Mouse (Mus musculus) urinary bladder, adult 18-20 months (tissue): Measurements from ENCODE around the gene Olfr186.
"Not testable (repeated sequence)": the region's sequence is repeated elsewhere in the genome, so short reads cannot be mapped to it uniquely, and the experiment has no call there.

ENCODE experiments used
- DNase-seq, 2 experiments: peaks; one replicate each; pipeline ENCODE4 v3.0.0; 2022; ENCODE audit warnings: low spot score in 2 of 2, mixed read lengths in 2 of 2

The Olfr186 gene

DNA sequence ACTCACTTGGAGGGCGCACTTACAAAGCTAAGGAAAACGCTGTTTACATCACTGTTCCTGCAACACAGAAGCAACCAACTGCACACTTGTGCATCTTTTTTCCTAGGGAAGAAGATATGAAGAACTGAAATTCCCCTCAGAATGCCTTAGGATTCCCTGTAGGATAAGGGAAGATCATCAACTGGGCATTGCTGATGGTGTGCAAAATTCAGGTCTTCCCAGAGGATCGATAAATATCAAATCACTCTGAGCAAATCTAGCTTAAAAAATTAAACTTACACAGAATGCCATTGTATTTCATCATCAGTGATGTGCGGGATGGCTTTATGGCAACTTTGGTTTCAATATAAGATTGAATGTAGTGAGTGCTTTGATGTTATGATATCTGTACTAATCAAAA, at the start of gene Olfr186:
Gene Olfr186, minus strand, starts transcription at position 101 of the 400 bp plus-strand sequence.
- no peak for DNase-seq

DNA sequence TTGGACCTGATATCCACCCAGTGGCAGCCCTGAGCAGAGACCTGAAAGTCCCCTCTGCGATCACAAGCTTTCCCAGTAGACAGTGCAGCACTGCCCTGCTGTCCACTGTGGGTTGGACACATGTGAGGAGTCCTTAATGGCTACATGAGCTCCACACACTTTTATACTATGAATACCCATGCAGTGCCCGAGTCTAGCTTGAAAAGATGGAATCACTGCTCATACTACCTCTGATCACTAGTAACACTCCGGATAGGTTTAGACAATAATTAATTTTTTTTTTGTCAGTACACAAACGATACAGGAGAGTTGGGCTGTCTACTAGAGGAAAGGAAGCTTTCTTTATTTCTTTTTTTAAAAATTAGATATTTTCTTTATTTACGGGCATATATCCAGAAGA, 47.8 kb upstream of the Olfr186 start, which contains the start of gene Olfr190:
Gene Olfr190, minus strand, starts transcription at position 101 of the 400 bp plus-strand sequence.
- DNase-seq: no peak

DNA sequence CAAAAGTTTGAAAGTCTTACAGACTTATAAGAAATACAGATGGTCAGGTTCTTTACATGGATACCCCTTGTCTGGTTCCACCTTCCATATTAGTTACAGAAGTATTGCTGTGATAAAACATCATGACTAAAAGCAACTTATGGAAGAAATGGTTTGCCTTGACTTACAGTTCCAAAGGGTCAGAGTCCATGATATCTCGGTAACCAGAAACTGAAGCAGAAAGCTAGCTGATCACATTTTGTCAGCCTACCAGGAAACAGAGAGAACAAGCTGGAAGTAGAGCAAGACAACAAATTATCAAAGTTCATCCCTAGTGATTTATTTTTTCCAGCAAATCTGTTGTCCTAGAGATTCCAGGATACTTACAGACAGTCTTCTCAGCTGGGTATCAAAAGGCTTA, 43.4 kb upstream of the Olfr186 start:
- DNase-seq: no peak

DNA sequence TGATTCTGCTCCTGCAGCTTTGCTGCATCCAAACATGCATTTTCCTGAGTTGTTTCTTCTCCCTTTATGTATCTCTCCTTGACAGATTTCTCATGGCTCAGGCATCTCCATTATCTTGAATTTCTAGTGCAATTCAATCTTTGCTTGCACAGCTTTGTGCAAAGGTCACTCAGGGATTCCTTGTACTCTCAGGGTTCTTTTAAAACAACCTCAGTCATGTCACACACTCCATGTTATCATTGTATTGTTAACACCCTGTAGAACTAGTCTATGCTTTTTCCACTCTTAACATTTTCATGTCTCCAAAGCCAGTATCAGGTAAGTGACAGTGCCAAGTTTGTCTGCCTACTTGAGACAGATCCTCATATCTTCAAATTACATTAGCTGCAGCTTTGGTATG, 41.7 kb upstream of the Olfr186 start:
- DNase-seq: no peak

DNA sequence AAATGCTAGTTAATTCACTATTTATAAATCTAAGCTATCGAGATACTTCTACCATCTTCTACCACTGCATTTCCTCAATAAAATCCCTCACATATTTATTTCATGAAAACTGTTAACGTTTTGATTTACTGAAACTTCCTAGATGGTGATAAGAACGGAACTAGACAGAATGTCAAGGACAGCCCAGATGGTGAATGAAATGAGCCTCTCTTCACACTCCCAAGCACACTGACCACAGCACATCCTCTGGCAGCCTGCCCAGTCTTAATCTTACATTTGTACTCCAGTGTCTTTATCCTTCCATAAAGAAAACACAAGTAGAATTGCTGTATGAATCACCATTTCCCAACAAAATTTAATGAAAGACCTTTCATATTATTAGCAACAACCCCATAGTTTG, 32.3 kb upstream of the Olfr186 start:
- not testable (repeated sequence) for DNase-seq

DNA sequence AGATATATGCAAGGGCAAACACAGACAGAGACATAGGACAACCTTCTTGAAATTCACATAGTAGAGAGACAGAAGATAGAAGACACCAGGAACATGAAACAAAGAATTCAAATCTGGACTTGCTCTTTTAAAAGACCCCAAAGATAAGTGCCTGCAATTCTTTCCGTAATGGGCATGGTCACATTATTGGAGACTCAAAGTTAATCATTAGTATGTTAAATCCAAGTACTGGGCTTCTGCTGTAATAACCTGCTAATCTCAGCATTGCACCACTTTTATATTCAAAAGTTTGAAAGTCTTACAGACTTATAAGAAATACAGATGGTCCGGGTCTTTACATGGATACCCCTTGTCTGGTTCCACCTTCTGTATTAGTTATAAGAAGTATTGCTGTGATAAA, 19.2 kb upstream of the Olfr186 start:
- DNase-seq: not testable (repeated sequence)

DNA sequence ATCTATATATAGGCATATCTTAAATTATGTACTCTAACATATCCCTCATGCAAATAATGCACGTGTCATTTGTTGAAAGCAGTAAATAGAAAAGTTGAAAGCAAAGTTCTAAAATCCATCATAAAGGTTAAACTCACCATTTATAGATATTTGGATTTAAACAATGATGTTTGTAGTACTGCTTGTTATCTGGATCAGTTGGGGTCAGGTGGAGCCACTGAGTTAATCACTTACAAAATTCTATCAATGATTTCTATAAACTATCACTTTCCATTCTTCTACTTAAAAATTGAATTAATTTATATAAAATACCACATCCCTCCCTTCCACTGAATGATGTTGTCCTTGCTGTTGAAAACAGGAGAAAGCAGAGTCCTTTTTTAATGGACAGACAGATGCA, 18.8 kb upstream of the Olfr186 start:
- DNase-seq: no peak

DNA sequence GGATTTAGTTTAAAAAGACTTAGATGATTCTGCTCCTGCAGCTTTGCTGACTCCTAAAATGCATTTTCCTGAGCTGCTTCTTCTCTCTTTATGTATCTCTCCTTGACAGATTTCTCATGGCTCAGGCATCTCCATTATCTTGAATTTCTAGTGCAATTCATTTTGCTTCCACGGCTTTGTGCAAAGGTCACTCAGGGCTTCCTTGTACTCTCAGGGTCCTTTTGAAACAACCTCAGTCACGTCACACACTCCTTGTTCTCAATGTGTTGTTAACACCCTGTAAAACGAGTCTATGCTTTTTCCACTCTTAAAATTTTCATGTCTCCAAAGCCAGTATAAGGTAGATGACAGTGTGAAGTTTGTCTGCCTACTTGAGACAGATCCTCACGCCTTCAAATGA, 17.5 kb upstream of the Olfr186 start:
- DNase-seq: no peak

DNA sequence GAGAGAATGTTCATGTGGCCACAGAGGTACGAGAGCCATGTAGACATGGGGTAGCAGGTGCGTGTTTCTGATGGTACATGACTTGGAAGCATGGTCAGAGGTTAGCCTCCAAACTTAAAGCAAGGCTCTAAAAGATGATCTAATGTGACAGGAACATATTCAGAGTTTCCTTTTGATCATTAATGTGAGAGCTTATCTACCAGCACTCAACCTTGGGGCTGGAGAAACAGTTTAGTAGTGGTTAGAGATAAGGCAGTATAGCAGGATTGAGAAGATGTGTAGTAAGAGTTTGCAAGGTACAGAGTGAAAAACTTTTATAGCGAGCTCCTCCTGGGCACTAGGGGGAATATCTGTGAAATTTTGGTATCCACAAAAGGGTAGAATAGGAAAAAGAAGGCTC, 15.7 kb upstream of the Olfr186 start:
- DNase-seq: no peak

DNA sequence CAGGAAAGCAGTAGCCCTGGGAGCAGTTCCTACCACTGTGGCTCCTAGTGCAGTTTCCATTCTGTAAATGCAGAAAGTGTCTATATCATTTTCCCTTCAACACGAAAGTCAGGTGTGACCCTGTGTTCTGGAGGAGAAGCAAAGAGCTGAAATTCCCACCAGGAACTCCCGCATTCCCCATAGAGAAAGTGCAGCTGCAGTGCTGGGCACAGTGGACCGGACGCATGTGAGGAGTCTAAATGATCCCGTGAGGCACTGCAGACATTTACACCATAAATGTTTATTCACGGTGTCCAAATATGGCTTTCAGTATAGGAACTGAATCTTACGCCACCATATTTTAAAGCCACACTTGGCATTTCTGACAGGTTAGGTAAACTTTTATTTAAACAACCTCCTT, 9.6 kb upstream of the Olfr186 start, which contains the start of gene Olfr187:
Gene Olfr187, minus strand, starts transcription at position 58 of the 400 bp plus-strand sequence.
- no peak for DNase-seq

DNA sequence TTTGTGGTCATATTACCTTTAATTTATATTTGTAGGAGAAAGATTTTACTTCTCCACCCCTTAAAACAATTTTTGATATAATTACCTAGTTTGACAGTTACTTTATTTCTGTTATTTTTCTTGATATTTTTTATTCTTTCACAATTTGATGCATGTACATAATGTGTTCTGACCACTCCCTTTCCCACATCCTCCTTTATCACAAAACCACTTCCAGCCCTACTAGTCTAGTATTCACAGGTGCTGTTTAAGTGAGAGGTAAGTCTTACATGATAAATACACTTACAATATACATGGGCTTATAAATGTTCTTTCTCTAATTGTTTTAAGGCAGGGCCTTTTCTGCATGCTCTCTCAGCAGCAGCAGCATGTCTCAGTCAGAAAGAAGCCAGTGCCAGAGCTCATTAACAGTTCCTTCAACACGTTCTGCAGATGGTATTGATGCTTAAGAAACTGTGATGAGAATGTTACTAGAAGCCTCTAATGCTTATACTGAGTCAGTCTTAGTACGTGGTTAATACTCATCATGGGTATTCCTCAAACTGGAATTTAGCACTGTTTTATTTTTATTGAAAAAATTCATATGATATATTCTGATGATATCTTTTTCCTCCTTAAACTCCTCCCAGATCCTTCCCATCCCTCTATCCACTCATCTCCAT, 16.6 kb downstream of the Olfr186 start:
- no peak for DNase-seq

DNA sequence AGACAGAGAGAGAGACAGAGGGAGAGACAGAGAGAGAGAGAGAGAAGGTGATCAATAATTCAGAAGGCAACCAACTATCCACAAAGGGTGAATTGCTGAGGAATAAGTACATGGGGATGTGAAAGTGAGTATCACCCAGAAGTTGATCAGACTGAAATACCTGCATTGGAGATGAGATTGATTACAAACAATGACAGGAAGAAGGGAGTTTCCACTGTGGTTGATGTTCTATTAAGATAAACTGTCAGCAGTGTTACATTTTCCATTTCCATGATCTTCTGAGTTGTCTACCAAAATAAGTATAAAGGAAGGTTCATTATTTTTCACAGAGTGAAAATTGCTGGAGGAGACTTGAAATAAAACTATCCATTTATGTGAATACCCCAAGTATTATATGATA, 22.9 kb downstream of the Olfr186 start:
- DNase-seq: no peak

DNA sequence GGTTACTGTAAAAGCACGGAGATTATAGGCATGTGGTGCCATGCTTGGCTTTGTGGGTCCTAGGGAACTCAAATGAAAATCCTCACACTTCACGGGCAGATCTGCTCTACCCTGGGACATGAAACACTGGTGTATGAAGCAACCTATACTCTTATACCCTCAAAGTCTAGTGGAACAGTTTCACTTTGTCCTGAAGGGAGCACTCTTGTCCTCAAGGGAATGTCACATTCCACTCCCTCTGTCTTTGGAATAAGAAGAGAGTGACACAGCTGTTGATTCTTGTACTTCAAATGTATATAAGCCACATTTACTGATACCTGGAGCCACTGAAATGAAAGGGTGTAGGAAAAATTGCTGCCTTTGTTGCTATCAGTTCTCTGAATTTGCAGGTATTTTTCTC, 35.0 kb downstream of the Olfr186 start, which contains the start of gene Olfr183:
Gene Olfr183, plus strand, starts transcription at position 301 of the 400 bp plus-strand sequence.
- no peak for DNase-seq
